Comparison of ENCODE assay signal across 21 mouse cellular contexts in the genomic region with DNA sequence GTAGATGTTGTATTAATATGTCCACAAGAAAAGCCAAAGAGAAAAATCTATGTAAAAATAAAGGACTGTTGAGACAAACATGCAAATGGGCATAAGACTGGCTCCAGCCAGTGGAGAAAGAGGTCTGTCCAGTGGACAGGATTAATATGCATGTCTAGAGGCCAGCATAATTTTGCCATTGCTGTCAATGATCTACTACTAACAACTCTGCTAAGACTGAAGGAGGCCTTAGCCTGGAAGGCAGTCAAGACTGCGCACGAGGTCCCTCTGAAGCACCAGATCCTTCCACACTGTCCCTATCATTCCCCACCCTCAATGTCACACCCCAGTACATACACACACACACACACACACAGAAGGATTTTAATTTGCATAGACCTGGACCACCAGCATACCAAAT.
"Had no signal": no experiment of that assay in that cellular context is flagged by ENCODE, and none has a peak within 500 bp of the region (broad histone marks: within the 10 kb centered on the region; RNA-seq: fewer than 3 reads in every experiment).

No protein-coding gene starts in this region.

- H3K27me3 ChIP-seq: intestine, embryonic 15.5 days; lung, embryonic 15.5 days; megakaryocyte, embryonic 14.5 days; midbrain, embryonic 13.5 days had no signal

- H3K36me3 ChIP-seq: intestine, embryonic 15.5 days; lung, embryonic 15.5 days; midbrain, embryonic 13.5 days had no signal

- DNase-seq: layer of hippocampus, adult 9-11 months; liver, postnatal 0 days; lung, postnatal 10 days; lung, postnatal 36 days; right cerebral cortex, adult 18-20 months; right cerebral cortex, postnatal 14 days; right cerebral cortex, postnatal 4 days; thymus, adult 2 months; thymus, postnatal 14 days; thymus, postnatal 4 days had no signal

- H3K4me3 ChIP-seq: intestine, embryonic 15.5 days; layer of hippocampus, adult 2 months; left cerebral cortex, adult 2 months; lung, embryonic 15.5 days; megakaryocyte, embryonic 14.5 days; midbrain, embryonic 10.5 days; midbrain, embryonic 13.5 days had no signal

- ATAC-seq: hindbrain, embryonic 16.5 days; intestine, embryonic 15.5 days; liver, postnatal 0 days; midbrain, embryonic 13.5 days had no signal

- H3K4me2 ChIP-seq: intestine, embryonic 15.5 days; liver, embryonic 11.5 days; lung, embryonic 15.5 days; midbrain, embryonic 13.5 days had no signal

- H3K27ac ChIP-seq: intestine, embryonic 15.5 days; layer of hippocampus, adult 2 months; left cerebral cortex, adult 2 months; liver, embryonic 14.5 days; lung, embryonic 15.5 days; midbrain, embryonic 10.5 days; midbrain, embryonic 13.5 days; stomach, postnatal 0 days had no signal

- H3K9ac ChIP-seq: intestine, embryonic 15.5 days; liver, embryonic 14.5 days; liver, postnatal 0 days; lung, embryonic 15.5 days; midbrain, embryonic 13.5 days had no signal

- H3K9me3 ChIP-seq: intestine, embryonic 15.5 days; lung, embryonic 15.5 days; megakaryocyte, embryonic 14.5 days; midbrain, embryonic 10.5 days; midbrain, embryonic 13.5 days had no signal
